Mouse (Mus musculus): Measurements from ENCODE around the gene Dlg3.

DNA sequence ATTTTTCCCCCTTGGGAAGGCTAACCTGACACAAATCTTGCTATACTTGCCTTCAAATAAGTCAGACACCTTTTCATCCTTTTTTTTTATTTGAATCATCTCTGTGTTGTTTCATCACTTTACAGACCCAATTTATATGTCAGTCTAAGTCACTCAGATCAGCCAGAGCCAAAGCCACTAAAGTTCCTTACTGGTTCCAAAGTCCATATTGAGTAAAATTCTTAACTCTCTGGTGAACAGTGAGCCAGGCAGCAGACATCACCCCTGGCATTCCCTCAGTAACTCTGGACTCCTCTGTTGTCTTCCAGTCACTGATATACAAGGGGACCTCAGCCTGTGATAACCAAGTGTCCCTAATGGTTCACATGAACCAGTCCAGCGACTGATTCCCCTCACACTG lies 58.0 kb downstream of the Dlg3 start:
- TF ChIP-seq CTCF (IDR thresholded peaks at IDR 0.05; ENCODE audit: low read depth) (no peak), EP300 (IDR thresholded peaks at IDR 0.05; ENCODE audit: low read depth) (no peak)

Data from liver, embryonic 14.5 days (tissue).